Mouse (Mus musculus) lung, adult 2 months (tissue): Measurements from ENCODE around the gene Vmac. TPM values are rescaled to one million over a fixed set of nuclear protein-coding genes. Genes with fewer than 3 reads are reported as not detected.

ENCODE experiments used
- DNase-seq: peaks from one replicate; pipeline ENCODE4 v3.0.0; 2022
- H3K4me1 ChIP-seq: fragments of 200-500 bp; 2 replicates; pipeline ENCODE4 v1.6.1; 2011; ENCODE audit warnings: low read length; ENCODE audit not compliant: control insufficient read depth, insufficient read depth
- H3K4me3 ChIP-seq: fragments of 200-500 bp; replicated peaks from 2 replicates; pipeline ENCODE3; 2011; ENCODE audit warnings: low read depth, mild to moderate bottlenecking, control low read depth, low read length; ENCODE audit errors: extremely low read depth
- CTCF ChIP-seq: fragments of 200-500 bp; IDR thresholded peaks from 2 replicates; pipeline ENCODE4 v1.5.1; 2011; ENCODE audit warnings: mild to moderate bottlenecking, low read length, control low read depth; ENCODE audit not compliant: insufficient read depth
- POLR2A ChIP-seq: fragments of 200-500 bp; IDR thresholded peaks from 2 replicates; pipeline ENCODE4 v1.6.1; 2011; ENCODE audit warnings: low read depth, mild to moderate bottlenecking, control low read depth, low read length, borderline replicate concordance; ENCODE audit errors: extremely low read depth
- WGBS: fragments of 180-500 bp; shearing (Covaris S2); methylation state at CpG from one replicate; pipeline ENCODE4 v1.1.7; 2018; 5-methylcytosine and 5-hydroxymethylcytosine counted together
- polyA plus RNA-seq: library from polyadenylated mRNA; depleted of rRNA; stranded (reverse); fragments of >200 nt; gene quantifications from 2 replicates; pipeline ENCODE4 v1.2.3, GENCODE M21; 2012

Gene Vmac
- polyA plus RNA-seq, 1 experiment, result 32.4 TPM

- no peak for DNase-seq
- WGBS, result 60% methylated on average over 7 of the region's 7 CpGs
- Histone ChIP-seq H3K4me3 (no peak overlapping the region), H3K4me1 (peaks cover 7% of the 10 kb centered on the region)
- TF ChIP-seq CTCF, result no peak
Observed at GRCm38 (mm10) chr17:56759261-56759660, 41.4 kb upstream of the Vmac start.

GRCm38 (mm10) chr17:56758132-56758531 lies 40.3 kb upstream of the Vmac start:
- peak; percentile 65 for DNase-seq
- 5% methylated on average over 12 of the region's 12 CpGs for WGBS
- Histone ChIP-seq H3K4me3 (no peak overlapping the region), H3K4me1 (peaks cover 3% of the 10 kb centered on the region)
- TF ChIP-seq CTCF (0 out of 2 replicates have a peak, but pooled peaks have one; percentile 14), POLR2A (no peak)

- WGBS, result under 1% methylated on average over 29 of the region's 48 CpGs
- peaks cover 3% of the 10 kb centered on the region for H3K4me1 ChIP-seq
- TF ChIP-seq POLR2A, result peak; percentile 37; the same call in 1 of the 2 replicates
- no peak for TF ChIP-seq CTCF
Observed at GRCm38 (mm10) chr17:56757416-56758123, 39.7 kb upstream of the Vmac start, which contains the start of gene Nrtn. Nrtn (minus strand) TSS chr17:56757530.

GRCm38 (mm10) chr17:56756703-56757399 lies 39.0 kb upstream of the Vmac start:
- no peaks in the 10 kb centered on the region; the same call in 1 of the 2 replicates for H3K4me1 ChIP-seq
- peak; percentile 41 for DNase-seq

More at GRCm38 (mm10) chr17:56757416-56758123, 39.7 kb upstream of the Vmac start, which contains the start of gene Nrtn:
- peak; percentile 90 for DNase-seq
- no peak within 1 kb of the TSS for H3K4me3 ChIP-seq

GRCm38 (mm10) chr17:56754271-56755185 lies 36.7 kb upstream of the Vmac start:
- Histone ChIP-seq H3K4me1 (no peaks in the 10 kb centered on the region; the same call in 1 of the 2 replicates), H3K4me3 (no peak overlapping the region)
- no peak for TF ChIP-seq CTCF
- TF ChIP-seq POLR2A, result no peak
- WGBS, result 17% methylated on average over 36 of the region's 36 CpGs
- DNase-seq, result no peak

More at GRCm38 (mm10) chr17:56756703-56757399, 39.0 kb upstream of the Vmac start:
- WGBS, result 1% methylated on average over 51 of the region's 51 CpGs
- H3K4me3 ChIP-seq, result no peak overlapping the region
- no peak for TF ChIP-seq POLR2A
- no peak for TF ChIP-seq CTCF

GRCm38 (mm10) chr17:56753452-56753851 lies 35.6 kb upstream of the Vmac start:
- no peak overlapping the region for H3K4me3 ChIP-seq
- no peaks in the 10 kb centered on the region; the same call in 1 of the 2 replicates for H3K4me1 ChIP-seq
- DNase-seq, result no peak
- TF ChIP-seq CTCF, result no peak
- no peak for TF ChIP-seq POLR2A
- WGBS, result 20% methylated on average over 15 of the region's 15 CpGs

- DNase-seq, result no peak
- Histone ChIP-seq H3K4me1 (no peaks in the 10 kb centered on the region), H3K4me3 (peak overlapping the region; percentile 7)
- 41% methylated on average over 71 of the region's 71 CpGs for WGBS
- TF ChIP-seq POLR2A (peak; percentile 50; the same call in 1 of the 2 replicates), CTCF (no peak)
Observed at GRCm38 (mm10) chr17:56751404-56752072, 33.7 kb upstream of the Vmac start.

GRCm38 (mm10) chr17:56744173-56744572 lies 26.4 kb upstream of the Vmac start:
- DNase-seq, result no peak
- TF ChIP-seq CTCF (no peak), POLR2A (no peak)
- H3K4me1 ChIP-seq, result no peaks in the 10 kb centered on the region
- no peak overlapping the region for H3K4me3 ChIP-seq
- 31% methylated on average over 5 of the region's 5 CpGs for WGBS
